Mouse (Mus musculus) kidney, postnatal 0 days (tissue): ENCODE measurements at regions not wholly inside any gene's neighbourhood (a gene's known extent, or its start where the extent isn't known, plus 50 kb on each side); places are given as distances from the start of the nearest gene placed in this dataset.
A peak's percentile ranks its signal among the peaks of the same experiment; 100 is the strongest.

Source experiments
- ATAC-seq: fragments of 200-750 bp; cut with Nextera tagmentation; replicated peaks from 2 replicates; pipeline ENCODE4 v1.8.0; 2017; ENCODE audit warnings: low read depth, moderate number of reproducible peaks, moderate TSS enrichment, moderate library complexity; ENCODE audit not compliant: low FRiP score
- DNase-seq: peaks from one replicate; pipeline ENCODE4 v3.0.0-alpha.2; 2016; ENCODE audit warnings: low spot score
- H3K27ac ChIP-seq: fragments of 300-500 bp; sonication (generic); 2 replicates; pipeline ENCODE4 v1.5.1; 2014; ENCODE audit warnings: mild to moderate bottlenecking
- H3K27me3 ChIP-seq: fragments of 300-500 bp; sonication (generic); 2 replicates; pipeline ENCODE4 v1.6.1; 2014; ENCODE audit warnings: low read length, mixed read lengths; ENCODE audit not compliant: insufficient read depth
- H3K36me3 ChIP-seq: fragments of 300-500 bp; sonication (generic); 2 replicates; pipeline ENCODE4 v1.6.1; 2014; ENCODE audit warnings: low read length, mixed read lengths; ENCODE audit not compliant: insufficient read depth
- H3K4me1 ChIP-seq: fragments of 300-500 bp; sonication (generic); replicated peaks from 2 replicates; pipeline ENCODE4 v1.6.1; 2014; ENCODE audit warnings: antibody characterized with exemption, low read length, mixed read lengths; ENCODE audit not compliant: insufficient read depth
- H3K4me2 ChIP-seq: fragments of 300-500 bp; sonication (generic); 2 replicates; pipeline ENCODE4 v1.6.1; 2014; ENCODE audit warnings: mild to moderate bottlenecking, low read length, moderate library complexity, mixed read lengths
- H3K4me3 ChIP-seq: fragments of 300-500 bp; sonication (generic); replicated peaks from 2 replicates; pipeline ENCODE4 v1.5.1; 2014; ENCODE audit warnings: low read depth, low read length
- H3K9ac ChIP-seq: fragments of 300-500 bp; sonication (generic); 2 replicates; pipeline ENCODE4 v1.6.1; 2014; ENCODE audit warnings: low read depth, low read length
- H3K9me3 ChIP-seq: fragments of 300-500 bp; sonication (generic); replicated peaks from 2 replicates; pipeline ENCODE4 v1.6.1; 2016; ENCODE audit warnings: low read length, inconsistent platforms, mixed read lengths
- CTCF ChIP-seq: IDR thresholded peaks from 2 replicates; pipeline ENCODE4 v1.5.1; 2016; ENCODE audit warnings: antibody characterized with exemption, low read depth, mild to moderate bottlenecking, moderate library complexity
- WGBS: fragments of 180-500 bp; shearing (Covaris S2); extraction: QIAGEN DNeasy Blood & Tissue Kit; methylation state at CpG from one replicate; pipeline ENCODE4 v1.1.7; 2014; 5-methylcytosine and 5-hydroxymethylcytosine counted together

GRCm38 (mm10) chr2:72581136-72581535 lies 105.2 kb downstream of the Cdca7 start:
- DNase-seq (no peak), ATAC-seq (no peak)
- Histone ChIP-seq H3K36me3 (no peaks in the 10 kb centered on the region), H3K4me1 (no peaks in the 10 kb centered on the region), H3K9ac (no peak overlapping the region), H3K27ac (no peak overlapping the region), H3K9me3 (no peaks in the 10 kb centered on the region), H3K27me3 (no peaks in the 10 kb centered on the region), H3K4me2 (no peak overlapping the region), H3K4me3 (no peak overlapping the region)
- no peak for TF ChIP-seq CTCF
- 79% methylated on average over 6 of the region's 6 CpGs for WGBS

- Histone ChIP-seq H3K36me3 (no peaks in the 10 kb centered on the region), H3K9ac (no peak overlapping the region), H3K9me3 (no peaks in the 10 kb centered on the region), H3K27ac (no peak overlapping the region), H3K4me2 (no peak overlapping the region), H3K27me3 (no peaks in the 10 kb centered on the region), H3K4me1 (no peaks in the 10 kb centered on the region), H3K4me3 (no peak overlapping the region)
- peak; percentile 28 for DNase-seq
- no peak for TF ChIP-seq CTCF
- no peak for ATAC-seq
- WGBS = 49% methylated on average over 7 of the region's 7 CpGs
Measured at GRCm38 (mm10) chr2:72588814-72589213, 112.9 kb downstream of the Cdca7 start.

DNA sequence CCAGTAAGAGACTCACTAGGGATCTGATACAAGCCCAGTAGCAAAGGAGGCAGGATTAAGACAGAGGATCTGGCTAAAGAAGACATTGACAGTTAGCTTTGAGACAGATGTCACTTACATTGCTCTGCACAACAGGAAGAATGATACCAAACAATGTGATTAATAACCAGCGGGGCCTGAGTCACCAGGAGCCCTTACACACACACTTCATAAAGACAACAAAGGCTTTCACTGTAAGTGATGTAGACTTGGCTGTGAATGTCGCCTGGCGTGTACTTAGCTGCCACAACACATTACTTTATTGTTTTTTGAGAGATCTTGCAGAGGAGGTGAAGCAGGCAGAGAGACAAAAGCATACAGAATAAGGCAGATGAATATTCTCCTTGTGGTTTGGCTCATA lies 116.1 kb downstream of the Cdca7 start:
- Histone ChIP-seq H3K9me3 (no peaks in the 10 kb centered on the region), H3K27ac (no peak overlapping the region), H3K9ac (no peak overlapping the region), H3K27me3 (no peaks in the 10 kb centered on the region), H3K36me3 (no peaks in the 10 kb centered on the region), H3K4me1 (no peaks in the 10 kb centered on the region), H3K4me2 (no peak overlapping the region), H3K4me3 (no peak overlapping the region)
- no peak for TF ChIP-seq CTCF
- DNase-seq = no peak
- ATAC-seq = no peak
- 62% methylated on average over 3 of the region's 3 CpGs for WGBS

DNA sequence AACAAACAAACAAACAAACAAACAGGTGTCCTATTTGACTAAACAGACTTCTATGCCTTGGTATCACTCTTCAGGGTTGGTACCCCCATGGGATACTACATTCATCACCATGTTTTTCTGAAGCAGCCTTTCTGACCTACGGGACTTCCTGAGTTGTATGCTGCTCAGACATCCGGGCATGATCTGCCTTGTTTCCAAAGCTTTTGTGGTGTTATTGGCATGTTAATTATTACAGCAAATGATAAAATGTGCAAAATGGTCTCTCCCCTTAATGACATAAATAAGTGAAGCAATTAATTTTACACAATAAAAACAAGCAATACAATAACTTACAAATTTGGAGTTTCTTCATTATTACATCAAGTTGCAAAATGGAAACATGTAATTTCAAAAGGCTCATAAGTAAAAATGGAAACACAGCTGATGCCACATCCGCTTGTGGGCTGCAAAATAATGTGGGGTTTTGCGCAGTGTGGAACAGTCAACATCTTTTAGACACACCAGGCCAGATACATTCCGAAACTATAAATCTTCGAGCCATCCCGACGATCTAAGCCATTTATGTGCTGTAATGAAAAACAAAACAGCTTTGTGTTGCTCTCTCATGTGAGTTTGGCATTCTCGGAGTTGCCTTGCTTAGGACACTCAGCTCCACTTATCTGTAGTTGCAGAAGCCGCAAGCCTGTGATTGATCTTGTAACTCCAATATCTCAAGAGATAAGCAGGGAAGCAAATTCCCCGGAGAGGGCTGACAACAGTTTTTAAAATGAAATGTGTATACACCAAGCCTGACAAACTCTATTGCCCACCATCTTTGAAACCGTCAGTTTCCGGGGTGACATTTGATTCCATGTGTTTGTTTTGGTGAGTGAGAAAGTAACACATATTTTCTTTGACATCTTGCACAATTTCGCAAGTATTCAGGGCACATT lies 121.3 kb downstream of the Cdca7 start:
- no peak overlapping the region for H3K9ac ChIP-seq
- H3K9me3 ChIP-seq = no peaks in the 10 kb centered on the region
- H3K4me3 ChIP-seq = no peak overlapping the region
- H3K4me1 ChIP-seq = no peaks in the 10 kb centered on the region
- DNase-seq = no peak
- no peak overlapping the region for H3K4me2 ChIP-seq
- WGBS = 66% methylated on average over 14 of the region's 14 CpGs
- no peak for TF ChIP-seq CTCF
- no peaks in the 10 kb centered on the region for H3K27me3 ChIP-seq
- no peaks in the 10 kb centered on the region for H3K36me3 ChIP-seq
- no peak for ATAC-seq
- no peak overlapping the region for H3K27ac ChIP-seq

DNA sequence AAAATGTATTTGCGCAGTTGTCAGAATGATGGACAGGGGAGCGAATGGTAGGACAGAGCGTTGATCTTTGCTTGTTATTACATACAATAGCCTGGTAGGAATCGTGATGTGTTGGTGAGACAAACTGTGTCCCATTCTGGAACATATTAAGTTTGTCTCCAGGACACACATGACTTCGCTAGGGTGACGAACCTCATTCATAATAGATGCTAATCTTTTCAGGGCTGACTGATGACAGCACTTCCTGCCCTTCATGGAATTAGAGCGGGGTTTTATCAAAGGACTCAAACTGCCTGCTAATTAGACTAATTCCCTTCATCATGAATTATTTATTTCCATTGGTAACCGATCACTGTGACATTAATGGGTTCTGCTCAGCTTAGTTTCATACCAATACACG lies 122.0 kb downstream of the Cdca7 start:
- H3K4me2 ChIP-seq = no peak overlapping the region
- no peak for TF ChIP-seq CTCF
- no peak overlapping the region for H3K9ac ChIP-seq
- DNase-seq (no peak), ATAC-seq (no peak)
- WGBS = 67% methylated on average over 9 of the region's 9 CpGs
- H3K27me3 ChIP-seq = no peaks in the 10 kb centered on the region
- H3K4me3 ChIP-seq = no peak overlapping the region
- H3K9me3 ChIP-seq = no peaks in the 10 kb centered on the region
- H3K4me1 ChIP-seq = no peaks in the 10 kb centered on the region
- H3K27ac ChIP-seq = no peak overlapping the region
- no peaks in the 10 kb centered on the region for H3K36me3 ChIP-seq

- no peak overlapping the region for H3K9ac ChIP-seq
- no peak for TF ChIP-seq CTCF
- ATAC-seq (no peak), DNase-seq (no peak)
- no peaks in the 10 kb centered on the region for H3K27me3 ChIP-seq
- H3K4me2 ChIP-seq = no peak overlapping the region
- H3K4me1 ChIP-seq = no peaks in the 10 kb centered on the region
- H3K9me3 ChIP-seq = no peaks in the 10 kb centered on the region
- no peaks in the 10 kb centered on the region for H3K36me3 ChIP-seq
- H3K27ac ChIP-seq = no peak overlapping the region
- H3K4me3 ChIP-seq = no peak overlapping the region
Measured at GRCm38 (mm10) chr2:72600723-72601122, 124.8 kb downstream of the Cdca7 start.
